Mouse (Mus musculus) retina, postnatal 7 days (tissue): ENCODE data around the gene Zfp13.
"Not testable (repeated sequence)": the region's sequence is repeated elsewhere in the genome, so short reads cannot be mapped to it uniquely, and the experiment has no call there.

Experiments
- DNase-seq: peaks from one replicate; pipeline ENCODE4 v3.0.0-alpha.2; 2012; ENCODE audit warnings: low read depth, low spot score

Zfp13 gene

DNA sequence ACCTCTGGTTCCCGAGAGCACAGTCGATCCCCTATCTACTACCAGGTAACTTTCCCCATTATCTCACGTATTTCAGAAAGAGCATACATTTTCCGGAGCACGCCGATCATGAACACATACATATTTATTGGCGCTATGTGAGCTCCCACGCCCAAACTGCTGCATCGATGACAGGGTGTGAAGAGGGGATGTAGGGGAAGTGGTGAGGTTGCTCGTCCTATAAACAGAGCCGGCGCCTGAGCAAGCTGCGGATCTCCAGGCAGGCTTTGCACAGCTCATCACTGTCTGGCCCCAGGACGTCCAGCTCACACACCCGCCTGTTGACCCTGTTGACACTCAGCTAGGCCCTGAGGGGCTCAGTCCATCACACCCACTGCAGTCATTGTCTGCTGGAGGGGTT is 48.4 kb downstream of the Zfp13 start:
- no peak for DNase-seq

DNA sequence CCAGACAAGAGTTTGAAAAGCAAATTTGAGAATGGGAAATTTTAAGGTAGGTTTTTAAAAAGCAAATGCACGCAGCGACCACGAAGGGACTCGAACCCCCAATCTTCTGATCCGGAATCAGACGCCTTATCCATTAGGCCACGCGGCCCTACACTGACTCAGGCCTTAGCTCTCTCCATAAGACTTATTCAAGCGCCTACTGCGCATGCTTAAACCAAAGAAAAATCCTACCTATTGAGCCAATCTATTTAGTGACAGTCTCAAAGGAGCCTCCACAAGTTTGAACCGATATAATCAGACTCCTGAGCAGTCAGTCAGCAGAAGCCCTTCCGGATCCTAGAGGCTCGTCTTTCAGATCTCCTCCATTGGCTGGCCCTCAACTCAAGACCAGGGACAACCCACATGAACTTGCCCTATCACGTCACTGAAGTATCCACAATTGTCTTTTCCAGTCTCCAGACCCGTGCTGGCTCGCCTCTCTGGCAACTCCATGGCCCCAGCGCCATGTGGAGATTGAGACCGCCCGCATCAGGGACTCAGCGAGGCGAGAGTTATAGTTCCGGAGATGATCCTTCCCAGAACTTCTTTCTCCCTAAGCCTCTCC is 49.0 kb downstream of the Zfp13 start:
- DNase-seq, result peak; percentile 86

DNA sequence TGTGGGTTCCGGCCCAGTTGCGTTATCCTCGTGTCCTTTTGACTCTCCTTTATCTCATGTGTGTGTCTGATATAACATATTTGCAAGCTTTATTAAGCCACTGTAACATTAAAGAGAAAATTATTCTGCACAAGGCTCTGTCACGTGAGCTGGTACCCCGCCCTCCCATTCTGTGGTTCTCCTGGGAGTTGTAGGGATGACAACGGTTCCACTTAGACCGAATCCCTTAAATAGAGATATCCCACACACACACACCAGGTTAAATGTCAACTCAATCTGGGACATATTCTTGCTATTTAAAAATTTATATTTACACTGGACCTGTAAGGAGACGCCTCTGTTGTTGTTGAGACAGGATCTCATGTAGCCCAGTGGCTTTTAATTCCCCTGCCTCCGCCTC is 49.8 kb downstream of the Zfp13 start:
- no peak for DNase-seq

DNA sequence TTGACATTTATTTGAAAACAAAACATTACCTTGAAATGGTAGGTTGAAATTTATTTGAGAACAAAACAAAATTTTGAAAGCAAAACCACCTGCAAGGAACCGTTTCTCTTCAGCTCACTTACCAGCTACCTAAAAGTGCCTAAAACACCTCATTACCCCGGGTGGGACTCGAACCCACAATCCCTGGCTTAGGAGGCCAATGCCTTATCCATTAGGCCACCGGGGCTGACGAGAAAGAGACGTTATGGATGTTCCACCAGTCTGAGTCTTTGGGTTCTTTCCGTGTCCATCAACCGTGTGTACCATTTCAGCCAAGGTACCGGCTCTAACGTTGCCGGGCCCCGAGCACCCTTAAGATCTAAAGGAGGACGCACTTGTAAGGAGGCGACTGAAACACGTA is 50.7 kb downstream of the Zfp13 start:
- DNase-seq, result peak; percentile 53

DNA sequence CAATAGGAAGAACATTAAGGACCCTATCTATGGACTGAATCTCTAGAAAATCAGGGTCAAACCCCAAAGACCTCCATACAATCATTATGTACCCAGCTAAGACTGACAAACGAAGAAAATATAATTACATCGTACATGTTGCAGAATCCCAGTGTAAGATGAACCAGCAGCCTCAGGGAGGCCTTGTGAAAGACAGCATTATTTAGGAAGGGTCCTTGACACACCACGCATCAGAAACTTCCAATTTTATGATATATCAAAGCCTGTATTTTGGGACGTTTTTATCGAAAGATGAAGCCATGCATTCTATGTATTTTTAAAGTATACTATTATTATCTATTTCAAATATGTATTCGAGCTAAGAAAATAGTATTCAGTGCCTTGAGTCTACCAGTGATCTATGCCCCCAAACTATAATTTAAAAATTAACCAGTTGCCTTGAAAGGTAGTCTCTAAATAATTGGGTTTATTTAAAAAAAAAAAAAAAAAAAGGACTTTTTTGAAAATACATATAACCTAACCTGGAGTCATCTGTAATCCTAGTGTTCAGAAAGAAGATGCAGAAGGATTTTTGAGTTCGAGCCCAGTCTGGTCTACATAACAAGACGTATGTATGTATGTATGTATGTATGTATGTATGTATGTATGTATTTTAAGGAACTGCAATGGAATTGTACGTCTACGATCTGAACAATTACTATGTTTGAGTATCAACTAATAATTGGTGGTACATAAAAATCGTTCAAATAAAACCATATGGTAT is 51.4 kb downstream of the Zfp13 start:
- no peak for DNase-seq

DNA sequence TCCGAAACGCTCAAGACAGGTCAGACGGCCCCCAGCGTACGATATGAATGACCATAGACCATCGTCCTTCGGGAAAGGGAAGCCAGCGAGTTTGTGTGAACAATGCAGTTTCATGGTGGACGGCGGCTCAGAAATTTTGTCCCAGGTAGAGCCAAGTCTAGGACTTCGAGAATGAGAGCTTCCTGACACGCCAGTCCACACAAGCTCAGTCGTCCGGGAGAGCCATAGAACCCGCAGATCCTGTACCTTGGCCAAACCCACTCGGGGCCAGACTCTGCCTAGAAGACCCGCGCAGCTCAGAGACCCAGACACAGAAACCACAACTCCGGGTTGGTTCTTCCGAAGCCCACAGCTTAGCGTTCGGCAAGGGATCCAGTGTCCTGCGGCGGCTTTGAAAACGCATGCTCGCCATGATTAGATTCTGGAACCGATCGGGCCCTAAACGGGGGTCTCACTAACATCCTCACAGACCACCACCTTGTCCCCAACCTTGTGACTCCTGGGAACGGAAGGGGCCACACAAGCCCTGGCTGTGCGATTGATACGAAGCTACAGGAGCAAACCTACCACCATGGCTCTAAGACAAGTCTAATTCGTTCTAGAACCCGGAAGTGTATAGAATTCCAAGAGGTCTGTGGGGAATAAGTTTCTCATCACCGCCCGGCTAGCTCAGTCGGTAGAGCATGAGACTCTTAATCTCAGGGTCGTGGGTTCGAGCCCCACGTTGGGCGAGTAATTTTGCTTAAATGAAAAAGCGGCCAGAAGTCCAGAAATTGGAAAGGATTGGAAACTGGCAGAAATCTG is 52.4 kb downstream of the Zfp13 start:
- DNase-seq, result peak; percentile 78

DNA sequence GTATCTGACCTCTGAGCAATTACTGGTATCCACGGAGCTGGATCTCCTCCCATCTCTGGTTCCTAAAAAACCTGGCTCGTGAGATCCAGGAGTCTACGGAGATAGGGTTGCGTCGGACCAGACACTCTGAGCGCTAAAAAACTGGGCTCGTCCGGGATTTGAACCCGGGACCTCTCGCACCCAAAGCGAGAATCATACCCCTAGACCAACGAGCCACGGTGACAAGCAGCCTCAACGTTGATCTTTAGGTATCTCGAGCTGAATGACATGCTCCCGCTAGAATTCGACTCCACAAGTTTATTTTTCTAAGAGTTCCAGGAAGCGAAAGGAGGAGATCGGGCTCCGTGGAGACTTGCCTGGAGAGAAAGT is 53.0 kb downstream of the Zfp13 start:
- peak; percentile 68 for DNase-seq

DNA sequence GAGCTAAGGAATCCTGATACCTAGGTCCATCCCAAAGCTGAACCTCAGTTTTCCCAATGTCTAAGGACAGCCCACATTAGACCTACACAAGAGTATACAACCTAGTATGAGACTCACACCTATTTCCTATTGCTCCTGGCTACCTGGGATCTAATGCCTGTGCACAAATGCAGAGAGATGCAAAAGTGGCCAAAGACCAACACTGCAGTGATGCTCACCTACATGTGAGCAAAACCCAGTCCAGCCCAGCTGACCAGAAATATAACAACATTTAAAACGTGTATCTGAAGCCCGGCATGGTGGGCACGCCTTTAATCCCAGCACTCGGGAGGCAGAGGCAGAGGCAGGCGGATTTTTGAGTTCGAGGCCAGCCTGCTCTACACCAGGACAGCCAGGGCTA is 53.4 kb downstream of the Zfp13 start:
- DNase-seq, result no peak

DNA sequence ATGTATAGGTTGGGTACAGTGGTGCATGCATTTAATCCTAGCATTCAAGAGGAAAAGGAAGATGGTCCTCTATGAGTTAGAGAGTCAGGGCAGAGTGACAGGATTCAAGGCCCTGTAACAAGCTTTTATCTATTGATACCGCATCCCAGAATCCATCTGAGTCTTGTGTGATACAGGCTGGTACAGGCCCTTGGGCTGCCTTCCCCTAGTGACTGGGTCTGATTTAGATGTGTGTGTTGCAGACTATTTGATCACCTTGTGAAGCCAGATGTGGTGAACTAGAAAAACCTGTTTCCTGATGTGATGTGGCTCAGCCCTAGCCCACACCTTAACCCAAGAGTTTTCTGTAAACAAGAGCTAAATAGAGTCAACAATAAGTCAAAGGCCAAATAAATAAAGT is 54.5 kb downstream of the Zfp13 start:
- no peak for DNase-seq

DNA sequence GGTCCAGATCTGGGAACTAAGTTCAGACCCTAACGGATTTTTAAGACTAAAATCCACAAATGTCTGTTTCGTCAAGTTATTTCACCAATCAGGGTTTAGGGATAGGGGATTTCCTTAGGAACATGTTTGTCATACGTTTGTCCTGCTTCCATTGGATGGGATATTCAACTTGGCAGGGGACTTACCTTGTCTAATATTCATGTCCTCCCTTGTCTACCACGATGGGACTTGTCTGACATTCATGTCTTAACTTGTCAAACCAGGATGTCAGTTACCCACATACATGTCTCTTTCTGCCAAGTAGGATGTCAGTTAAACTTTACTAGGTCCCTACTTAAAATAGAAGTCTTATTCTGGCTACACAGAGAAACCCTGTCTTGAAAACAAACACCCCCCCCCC is 55.3 kb downstream of the Zfp13 start:
- no peak for DNase-seq

DNA sequence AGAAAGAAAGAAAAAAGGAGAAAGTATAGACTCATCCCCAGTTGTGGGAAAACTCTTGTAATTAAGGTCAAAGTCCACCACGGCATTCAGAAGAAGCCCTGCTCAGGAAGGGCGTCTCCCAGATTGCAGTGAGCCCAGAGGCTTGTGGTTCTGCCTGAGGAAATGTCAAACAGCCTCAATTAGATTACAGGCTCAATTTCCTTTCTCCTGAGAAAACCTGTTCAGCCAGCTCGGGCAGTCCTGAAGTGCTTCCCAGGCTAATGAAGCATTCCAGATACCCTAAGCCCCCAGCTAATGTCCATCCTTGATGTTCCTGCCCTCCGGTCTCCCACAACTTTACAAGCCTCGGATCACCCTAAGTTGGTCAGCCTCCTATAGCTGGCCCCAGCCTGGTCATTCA is 56.0 kb downstream of the Zfp13 start:
- DNase-seq, result no peak

DNA sequence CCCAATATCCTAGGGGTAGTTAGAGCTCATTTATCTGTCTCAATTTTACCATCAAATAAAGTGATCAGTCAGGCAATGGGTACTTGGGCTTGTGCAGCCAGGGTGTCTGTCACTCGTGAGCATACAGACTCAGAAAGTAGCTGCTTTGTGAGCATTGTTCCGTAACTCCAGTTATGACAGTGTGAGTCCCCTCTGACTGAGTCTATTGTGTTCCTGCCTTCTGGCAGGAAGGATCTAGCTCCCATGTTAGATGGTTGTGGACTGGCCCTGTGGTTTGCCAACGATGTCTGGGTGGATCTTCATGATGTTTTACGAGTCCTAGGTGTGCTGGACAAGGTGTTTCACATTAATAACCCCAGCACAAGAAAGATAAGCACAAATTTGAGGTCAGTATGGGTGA is 56.5 kb downstream of the Zfp13 start:
- DNase-seq, result no peak

DNA sequence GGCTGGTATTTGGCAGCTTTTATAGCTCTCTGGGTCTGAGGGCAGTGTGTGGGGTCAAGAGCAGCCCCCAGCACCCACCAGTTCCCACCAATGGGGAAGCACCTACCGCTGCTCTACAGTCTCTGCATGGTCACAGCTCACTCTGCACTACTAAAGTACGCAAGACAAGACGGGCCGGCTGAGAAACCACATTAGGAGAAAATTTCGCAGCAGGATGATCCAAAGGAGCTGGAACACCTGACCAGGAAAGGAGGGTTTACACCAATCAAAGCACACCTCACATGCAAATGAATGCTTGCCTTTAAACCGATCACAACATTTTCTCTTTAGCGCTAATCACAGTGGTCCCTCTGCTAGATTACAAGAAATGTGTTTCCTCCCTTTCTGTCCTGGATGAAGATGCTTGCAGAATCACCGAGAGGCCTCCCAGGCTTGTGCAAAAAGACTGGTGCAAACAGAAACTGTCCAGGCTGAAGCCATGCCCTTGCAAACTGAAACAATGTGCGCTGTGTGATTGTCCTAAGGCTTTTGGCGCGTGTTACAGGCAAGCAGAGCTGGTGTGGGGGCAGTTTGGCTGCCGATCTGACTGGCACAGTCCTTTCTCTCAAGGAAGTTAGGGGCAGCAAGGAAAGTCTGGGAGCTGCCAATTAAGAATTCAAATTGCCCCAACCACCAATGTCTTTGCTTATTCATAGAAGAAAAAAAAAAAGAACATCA is 57.1 kb downstream of the Zfp13 start:
- DNase-seq, result no peak

DNA sequence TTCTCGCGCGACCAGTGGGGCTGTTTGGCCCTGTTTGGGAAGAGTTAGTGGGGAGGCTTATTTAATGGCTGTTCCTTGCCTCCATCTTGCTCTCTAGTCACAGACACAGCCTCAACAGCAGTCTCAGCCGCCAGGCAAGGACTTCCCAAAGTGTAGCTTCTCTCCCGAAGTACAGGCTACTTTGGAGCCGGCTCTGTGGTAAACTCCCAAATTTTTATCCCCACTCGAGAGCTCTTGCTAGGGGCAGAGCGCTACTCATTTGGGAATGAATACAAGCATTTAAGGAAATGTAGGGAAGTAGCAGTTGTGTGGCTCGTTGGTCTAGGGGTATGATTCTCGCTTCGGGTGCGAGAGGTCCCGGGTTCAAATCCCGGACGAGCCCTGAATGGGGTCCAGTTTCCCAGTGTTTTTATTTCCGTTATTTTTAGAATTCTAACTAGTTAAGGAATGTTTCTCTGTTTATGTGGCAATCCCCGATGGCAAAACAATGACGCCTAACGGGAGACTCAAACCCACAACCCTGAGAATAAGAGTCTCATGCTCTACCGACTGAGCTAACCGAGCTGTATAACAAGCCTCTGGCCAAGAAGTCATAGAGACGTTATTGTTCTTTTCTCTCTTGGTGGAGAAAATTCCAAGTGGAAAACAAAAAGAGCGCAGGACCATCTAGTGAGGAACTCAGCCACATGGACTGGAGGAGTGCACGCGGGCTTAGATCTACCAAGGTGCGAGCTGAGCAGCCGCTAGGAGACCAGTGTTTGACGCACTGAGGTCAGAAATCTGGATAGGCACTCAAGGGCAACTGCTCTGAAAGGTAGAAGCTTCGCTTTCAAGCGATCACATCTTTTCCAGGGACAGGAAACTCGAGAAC is 58.4 kb downstream of the Zfp13 start:
- DNase-seq, result no peak

DNA sequence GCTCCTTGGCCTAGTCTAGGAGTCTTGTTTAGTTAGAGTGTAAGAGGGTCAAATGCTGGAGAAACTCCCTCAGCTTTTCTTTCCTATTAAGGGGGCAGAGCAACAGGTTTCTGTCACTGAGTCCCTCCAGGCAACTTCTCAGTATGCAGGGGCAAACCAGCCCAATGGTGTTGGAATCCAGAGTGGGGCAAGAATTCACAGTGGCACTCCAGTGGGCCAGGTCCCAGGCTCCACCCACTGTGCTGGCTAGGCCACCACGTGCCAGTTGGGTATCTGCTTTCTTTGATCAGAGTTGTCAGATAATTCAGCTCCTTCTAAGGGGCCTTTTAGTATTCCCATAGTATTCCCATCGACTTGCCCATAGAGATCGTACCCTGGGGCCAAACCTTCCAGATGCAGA is 59.2 kb downstream of the Zfp13 start:
- DNase-seq, result no peak

DNA sequence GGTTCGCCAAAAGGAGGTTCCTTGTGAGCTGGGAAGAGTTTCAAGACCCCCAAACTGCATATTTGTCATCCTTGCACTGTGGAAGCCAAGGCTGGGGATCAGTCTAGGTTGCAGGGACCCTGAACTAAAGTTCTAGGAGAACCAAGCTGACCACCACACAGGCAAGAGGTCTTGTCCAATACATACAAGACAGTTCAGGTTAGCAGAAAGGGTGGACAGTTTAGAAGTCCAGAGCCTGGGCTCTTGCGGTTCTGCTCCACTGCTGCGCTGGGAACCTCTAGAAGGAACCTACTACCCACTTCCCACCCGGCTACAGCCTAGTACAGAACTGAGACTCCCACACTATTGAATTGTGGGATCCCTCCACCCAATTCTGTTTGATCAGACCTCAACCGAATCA is 59.7 kb downstream of the Zfp13 start:
- DNase-seq, result no peak

DNA sequence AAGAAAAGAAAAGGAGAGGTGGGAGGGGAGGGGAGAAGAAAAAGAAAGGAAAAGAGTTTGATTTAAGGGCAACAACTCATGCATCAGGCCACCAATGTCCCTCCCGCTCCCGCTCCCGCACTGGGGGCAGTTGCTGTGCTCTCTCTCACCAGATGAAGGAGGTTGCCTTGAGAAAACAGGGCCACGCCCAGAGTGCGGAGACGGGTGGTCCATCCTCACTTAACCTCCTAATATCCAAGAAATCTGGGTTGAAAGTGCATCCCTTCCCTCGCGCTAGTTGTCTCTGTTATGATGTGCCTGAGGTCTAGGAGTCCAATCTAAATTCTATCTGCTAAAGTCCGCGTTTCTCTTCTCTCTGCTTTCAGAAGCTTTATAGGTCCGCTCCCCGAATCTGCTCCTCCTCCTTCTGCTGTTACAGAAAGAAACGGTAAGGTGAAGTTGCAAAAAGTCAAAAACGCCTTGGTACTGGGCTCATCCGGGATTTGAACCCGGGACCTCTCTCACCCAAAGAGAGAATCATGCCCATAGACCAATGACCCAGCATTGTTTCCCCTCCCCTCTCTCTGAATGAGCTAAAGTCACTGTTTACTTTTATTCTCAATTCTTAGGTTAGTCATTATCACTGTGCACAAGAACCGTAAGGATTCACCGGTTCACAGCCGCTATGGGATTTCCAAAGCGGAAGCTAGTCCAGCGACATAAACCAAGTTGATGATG is 60.8 kb downstream of the Zfp13 start:
- DNase-seq, result no peak

DNA sequence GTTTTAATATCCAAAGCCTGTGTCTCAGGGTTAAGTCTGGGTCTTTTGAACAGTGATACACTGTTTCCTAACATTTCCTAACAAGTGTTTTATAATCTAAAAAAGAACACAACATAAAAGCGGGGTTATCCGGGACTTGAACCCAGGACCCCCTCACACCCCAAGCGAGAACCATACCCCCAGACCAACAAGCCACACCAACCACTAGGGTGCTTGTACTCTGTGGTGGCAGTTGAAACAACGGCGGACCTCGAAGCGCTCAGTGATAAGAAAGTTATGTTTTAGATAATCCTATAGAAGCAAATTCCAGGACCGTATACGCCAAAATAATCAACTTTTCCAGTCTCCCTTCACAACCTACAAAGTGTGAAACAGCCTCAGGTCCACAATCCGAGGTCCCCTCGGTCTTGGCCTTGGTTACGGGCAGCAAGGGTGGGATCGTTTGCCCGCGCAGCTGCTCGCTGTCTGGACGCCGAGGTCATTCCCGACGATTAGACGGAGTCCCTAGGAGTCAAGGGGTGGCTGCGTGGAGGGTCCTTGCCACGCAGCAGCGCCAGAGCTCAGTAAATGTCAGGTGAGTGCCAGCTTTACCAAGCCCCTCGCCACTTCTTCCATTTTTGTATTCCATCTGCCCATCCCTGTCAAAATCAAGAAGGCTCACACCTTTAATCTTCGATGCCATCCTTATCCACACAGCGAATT is 61.6 kb downstream of the Zfp13 start:
- DNase-seq, result no peak

DNA sequence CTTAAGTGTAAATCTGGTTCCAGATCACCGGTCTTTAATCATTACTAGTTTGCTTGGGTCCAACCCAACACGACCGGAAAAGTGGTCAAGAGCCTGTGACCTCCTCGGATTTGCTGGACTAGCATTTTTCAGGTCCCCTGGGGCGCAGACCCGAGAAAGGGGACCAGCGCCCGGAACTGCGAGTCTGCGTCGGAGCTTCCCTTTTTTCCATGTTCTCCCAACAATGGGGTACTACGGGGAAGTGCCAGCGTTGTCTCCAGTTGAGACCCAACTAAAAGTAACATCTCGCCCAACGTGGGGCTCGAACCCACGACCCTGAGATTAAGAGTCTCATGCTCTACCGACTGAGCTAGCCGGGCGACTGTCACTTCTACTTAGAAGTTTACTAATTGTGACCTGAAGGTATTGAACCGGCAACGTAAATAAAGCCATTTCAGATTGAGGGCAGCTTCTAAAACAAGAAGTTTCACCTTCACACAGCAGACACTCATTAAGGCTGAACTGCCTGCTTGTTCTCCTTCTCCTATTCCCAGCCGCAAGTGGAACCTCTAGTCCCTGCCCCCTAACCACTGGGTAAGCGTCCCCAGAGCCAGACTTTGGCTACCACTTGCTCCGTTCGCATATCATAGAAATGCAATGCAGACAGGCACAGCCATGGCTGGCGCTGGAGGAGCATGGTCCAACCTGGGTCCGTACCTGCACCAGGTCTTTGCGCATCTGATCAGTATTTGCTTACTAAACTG is 64.1 kb downstream of the Zfp13 start:
- not testable (repeated sequence) for DNase-seq
